Mouse (Mus musculus) liver, embryonic 14.5 days (tissue): ENCODE results near the gene Col4a3.

Experiments
- CTCF ChIP-seq: IDR thresholded peaks from 2 replicates; pipeline ENCODE4 v1.5.1; 2016; ENCODE audit warnings: antibody characterized with exemption, low read depth, control low read depth
- EP300 ChIP-seq: IDR thresholded peaks from 2 replicates; pipeline ENCODE4 v1.6.1; 2016; ENCODE audit warnings: antibody characterized with exemption, low read depth

GRCm38 (mm10) chr1:82578320-82578719 is 8.4 kb upstream of the Col4a3 start:
- no peak for TF ChIP-seq EP300
- TF ChIP-seq CTCF, result no peak
